Mouse (Mus musculus): ENCODE results near the gene Dnmt3b.

GRCm38 (mm10) chr2:153649298-153650013 lies at the start of gene Dnmt3b:
- TF ChIP-seq POLR2A (IDR thresholded peaks at IDR 0.05; ENCODE audit: control insufficient read depth, extremely low read depth, insufficient read depth, low read length, poor library complexity) = no peak
- peak; percentile 68; the same call in 1 of the 2 replicates for TF ChIP-seq CTCF (IDR thresholded peaks at IDR 0.05; ENCODE audit: borderline replicate concordance, control insufficient read depth, extremely low read depth, insufficient read depth, low read length, poor library complexity)
